Mouse (Mus musculus): ENCODE results near the gene Coq6. TPM values are rescaled to one million over a fixed set of nuclear protein-coding genes. Genes with fewer than 3 reads are reported as not detected.

Gene Coq6
- 30.0 TPM for polyA plus RNA-seq (2017; shearing (Covaris generic))

GRCm38 (mm10) chr12:84361555-84362489 is at the start of gene Coq6, which contains the start of gene Fam161b:
Gene Coq6 (plus strand): TSS chr12:84361657.
Gene Fam161b (minus strand): TSS chr12:84361833.

GRCm38 (mm10) chr12:84316721-84317621 is 44.5 kb upstream of the Coq6 start, which contains the start of gene Zfp410:
Gene Zfp410 (plus strand): TSS chr12:84316852.

GRCm38 (mm10) chr12:84408819-84409507 is 47.5 kb downstream of the Coq6 start, which contains the start of the genes Entpd5 and Bbof1:
Gene Entpd5 (minus strand): TSS chr12:84409029.
Gene Bbof1 (plus strand): TSS chr12:84409071.

GRCm38 (mm10) chr12:84416834-84417604 is 55.6 kb downstream of the Coq6 start, which contains the start of gene Rnf113a2:
Gene Rnf113a2 (plus strand): TSS chr12:84417196.

Other genes starting within 250 kb of the Coq6 start
- 0.20 TPM for gene Dnal1, start 247.3 kb upstream of the Coq6 start, polyA plus RNA-seq (2017; shearing (Covaris generic))
- 0.22 TPM for gene Pnma1, start 213.2 kb upstream of the Coq6 start, polyA plus RNA-seq (2017; shearing (Covaris generic))
- gene Elmsan1, start 142.8 kb upstream of the Coq6 start, polyA plus RNA-seq (2017; shearing (Covaris generic)), result 29.9 TPM
- gene Ptgr2, start 76.4 kb upstream of the Coq6 start, polyA plus RNA-seq (2017; shearing (Covaris generic)), result 44.4 TPM
- 69.5 TPM for gene Zfp410, start 44.8 kb upstream of the Coq6 start, polyA plus RNA-seq (2017; shearing (Covaris generic))
- gene Fam161b, start 176 bp downstream of the Coq6 start, polyA plus RNA-seq (2017; shearing (Covaris generic)), result 1.1 TPM
- 60.9 TPM for gene Entpd5, start 47.4 kb downstream of the Coq6 start, polyA plus RNA-seq (2017; shearing (Covaris generic))
- 0.94 TPM for gene Bbof1, start 47.4 kb downstream of the Coq6 start, polyA plus RNA-seq (2017; shearing (Covaris generic))
- gene Rnf113a2, start 55.5 kb downstream of the Coq6 start, polyA plus RNA-seq (2017; shearing (Covaris generic)), result 36.2 TPM
- 31.7 TPM for gene Aldh6a1, start 89.3 kb downstream of the Coq6 start, polyA plus RNA-seq (2017; shearing (Covaris generic))
- gene Lin52, start 89.8 kb downstream of the Coq6 start, polyA plus RNA-seq (2017; shearing (Covaris generic)), result 24.0 TPM
- not detected for gene Vsx2, start 208.1 kb downstream of the Coq6 start, polyA plus RNA-seq (2017; shearing (Covaris generic))

Data from CD4-positive, CD25-positive, alpha-beta regulatory T cell, adult 9 weeks (primary cell).